Mouse (Mus musculus) embryonic facial prominence, embryonic 14.5 days (tissue): ENCODE data around the gene Exosc8. TPM values are rescaled to one million over a fixed set of nuclear protein-coding genes. Genes with fewer than 3 reads are reported as not detected.
"Not testable (repeated sequence)": the region's sequence is repeated elsewhere in the genome, so short reads cannot be mapped to it uniquely, and the experiment has no call there.

ENCODE experiments used
- ATAC-seq: fragments of 200-750 bp; cut with Nextera tagmentation; 2 replicates; pipeline ENCODE4 v1.8.0; 2017; ENCODE audit warnings: low read depth, moderate number of reproducible peaks, moderate TSS enrichment
- DNase-seq: peaks from one replicate; pipeline ENCODE4 v3.0.0-alpha.2; 2015; ENCODE audit warnings: low spot score
- H3K27ac ChIP-seq: fragments of 300-500 bp; sonication (generic); replicated peaks from 2 replicates; pipeline ENCODE4 v1.5.1; 2014; ENCODE audit warnings: low read depth, mild to moderate bottlenecking, low read length, moderate library complexity
- H3K27me3 ChIP-seq: fragments of 300-500 bp; sonication (generic); replicated peaks from 2 replicates; pipeline ENCODE4 v1.6.1; 2014; ENCODE audit warnings: low read length; ENCODE audit not compliant: control insufficient read depth, insufficient read depth
- H3K36me3 ChIP-seq: fragments of 300-500 bp; sonication (generic); 2 replicates; pipeline ENCODE4 v1.6.1; 2014; ENCODE audit warnings: low read length, mixed read lengths; ENCODE audit not compliant: control insufficient read depth, insufficient read depth
- H3K4me1 ChIP-seq: fragments of 300-500 bp; sonication (generic); 2 replicates; pipeline ENCODE4 v1.6.1; 2014; ENCODE audit warnings: antibody characterized with exemption, low read length; ENCODE audit not compliant: control insufficient read depth, insufficient read depth
- H3K4me2 ChIP-seq: fragments of 300-500 bp; sonication (generic); 2 replicates; pipeline ENCODE4 v1.6.1; 2014; ENCODE audit warnings: low read depth, mild to moderate bottlenecking, low read length, moderate library complexity, mixed read lengths
- H3K4me3 ChIP-seq: fragments of 300-500 bp; sonication (generic); 2 replicates; pipeline ENCODE4 v1.5.1; 2014; ENCODE audit warnings: low read depth, mild to moderate bottlenecking, low read length
- H3K9ac ChIP-seq: fragments of 300-500 bp; sonication (generic); 2 replicates; pipeline ENCODE4 v1.6.1; 2014; ENCODE audit warnings: low read depth, mild to moderate bottlenecking, low read length, moderate library complexity, mixed read lengths
- H3K9me3 ChIP-seq: fragments of 300-500 bp; sonication (generic); 2 replicates; pipeline ENCODE4 v1.6.1; 2016; ENCODE audit warnings: low read length; ENCODE audit not compliant: control insufficient read depth
- WGBS: fragments of 180-500 bp; shearing (Covaris S2); extraction: QIAGEN DNeasy Blood & Tissue Kit; methylation state at CpG from one replicate; pipeline ENCODE4 v1.1.7; 2014; 5-methylcytosine and 5-hydroxymethylcytosine counted together
- polyA plus RNA-seq: library from polyadenylated mRNA; unstranded; fragments of >200 nt; fragmentation: Nextera tagmentation; extraction: Ambion mirVana; gene quantifications from 2 replicates; pipeline ENCODE4 v1.2.1, GENCODE M21; 2014

The Exosc8 gene
- polyA plus RNA-seq, 1 experiment from 2014 or later: 113 TPM

DNA sequence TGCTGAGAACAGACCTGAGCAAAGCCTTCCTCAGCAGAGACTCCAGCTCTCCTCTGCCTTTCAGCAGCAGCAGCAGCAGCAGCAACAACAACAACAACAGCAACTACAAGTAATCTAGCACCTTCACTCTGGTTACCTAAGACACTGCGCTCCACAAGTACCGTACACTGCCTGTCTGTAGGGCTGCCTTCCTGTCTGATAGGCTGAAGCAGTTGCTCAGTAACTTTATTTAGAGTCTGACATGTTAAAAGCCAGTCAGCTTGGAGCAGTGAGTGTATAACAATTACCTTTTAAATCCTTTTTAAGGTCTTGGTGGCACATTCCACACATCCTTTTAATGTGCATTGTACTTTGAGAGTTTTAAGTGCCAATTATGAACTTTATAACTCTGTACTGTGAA is 7.6 kb downstream of the Exosc8 start:
- DNase-seq (no peak), ATAC-seq (no peak)
- 96% methylated on average over 2 of the region's 2 CpGs for WGBS
- Histone ChIP-seq H3K27ac (no peak overlapping the region), H3K4me3 (no peak overlapping the region), H3K27me3 (no peaks in the 10 kb centered on the region), H3K9ac (no peak overlapping the region), H3K36me3 (peaks cover 89% of the 10 kb centered on the region), H3K4me2 (no peak overlapping the region), H3K9me3 (no peaks in the 10 kb centered on the region), H3K4me1 (no peaks in the 10 kb centered on the region)

DNA sequence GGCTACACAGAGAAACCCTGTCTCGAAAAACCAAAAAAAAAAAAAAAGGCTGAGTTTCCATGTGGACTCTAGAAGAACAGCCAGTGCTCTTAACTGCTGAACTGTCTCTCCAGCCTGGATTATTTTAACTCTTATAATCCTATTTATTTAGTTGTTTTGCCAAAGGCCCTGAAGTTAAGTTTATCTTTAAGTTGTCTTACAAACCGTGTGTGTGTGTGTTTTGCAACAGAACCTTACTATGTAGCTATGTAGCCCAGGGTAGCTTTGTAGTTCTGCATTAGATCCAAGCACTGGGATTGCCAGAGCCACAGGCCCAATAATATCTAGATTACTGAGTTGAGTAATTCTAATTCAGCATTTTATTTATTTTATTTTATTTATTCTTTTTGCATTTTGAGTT is 9.8 kb downstream of the Exosc8 start:
- Histone ChIP-seq H3K4me2 (no peak overlapping the region), H3K36me3 (peaks cover 89% of the 10 kb centered on the region), H3K4me1 (no peaks in the 10 kb centered on the region), H3K9ac (no peak overlapping the region), H3K27me3 (no peaks in the 10 kb centered on the region), H3K27ac (no peak overlapping the region), H3K4me3 (no peak overlapping the region), H3K9me3 (no peaks in the 10 kb centered on the region)
- DNase-seq (no peak), ATAC-seq (no peak)
- 81% methylated on average over 2 of the region's 2 CpGs for WGBS

DNA sequence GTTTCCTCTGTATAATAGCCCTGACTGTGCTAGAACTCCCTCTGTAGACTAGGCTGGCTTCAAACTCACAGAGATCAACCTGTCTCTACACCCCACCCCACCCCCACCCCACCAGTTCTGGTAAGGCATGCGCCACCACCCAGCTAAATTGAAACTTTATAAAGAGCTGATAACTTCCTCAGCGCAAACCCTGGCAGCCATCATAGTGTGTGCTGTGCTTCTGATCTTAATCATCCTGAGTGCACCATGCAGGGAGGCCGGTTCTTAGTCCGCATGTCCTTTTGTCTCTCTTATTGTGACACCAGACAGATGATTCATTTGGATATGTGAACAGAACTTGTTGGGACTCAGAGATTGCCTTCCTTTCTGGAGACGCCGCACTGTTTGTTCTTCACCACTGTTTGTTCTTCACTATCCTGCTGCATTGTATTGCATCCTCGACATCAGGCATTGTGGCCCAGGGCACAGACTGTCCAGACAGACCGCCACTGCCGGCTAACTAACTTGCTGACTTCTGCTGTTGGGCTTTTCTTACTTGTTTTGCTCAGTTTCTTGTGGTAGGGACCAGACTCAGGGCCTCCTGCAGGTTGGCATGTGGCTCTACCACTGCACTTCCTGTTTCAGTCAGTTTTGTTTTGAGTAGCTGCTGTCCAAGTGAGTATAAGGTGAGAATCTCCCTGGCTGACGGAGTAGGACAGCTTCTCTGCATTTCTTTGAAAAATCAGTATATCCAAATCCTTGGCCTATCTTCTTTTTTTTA is 11.3 kb downstream of the Exosc8 start:
- Histone ChIP-seq H3K9me3 (no peaks in the 10 kb centered on the region), H3K27ac (no peak overlapping the region), H3K36me3 (peaks cover 81% of the 10 kb centered on the region), H3K27me3 (no peaks in the 10 kb centered on the region), H3K4me3 (no peak overlapping the region), H3K4me1 (no peaks in the 10 kb centered on the region), H3K4me2 (no peak overlapping the region), H3K9ac (no peak overlapping the region)
- ATAC-seq (no peak), DNase-seq (no peak)
- 88% methylated on average over 10 of the region's 10 CpGs for WGBS

DNA sequence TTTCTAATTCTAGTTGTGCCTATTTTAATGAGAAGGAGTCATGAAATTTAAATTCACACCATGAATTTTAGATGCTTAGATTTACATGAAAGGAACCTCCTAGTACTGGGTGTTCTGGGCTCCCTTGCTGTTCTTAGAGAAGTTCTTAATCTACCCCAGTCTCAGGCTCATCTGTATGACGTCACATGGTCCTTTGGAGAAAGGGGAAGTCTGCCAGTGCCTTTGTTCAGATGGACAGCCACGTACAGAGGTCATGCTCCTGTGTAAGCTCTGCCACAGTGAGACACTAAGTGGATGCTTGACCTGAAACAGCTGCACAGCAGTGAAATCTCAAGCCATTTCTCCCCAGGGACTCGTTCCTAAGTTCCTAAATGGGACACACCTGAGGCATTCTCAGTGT is 16.2 kb downstream of the Exosc8 start:
- peaks cover 86% of the 10 kb centered on the region for H3K36me3 ChIP-seq

DNA sequence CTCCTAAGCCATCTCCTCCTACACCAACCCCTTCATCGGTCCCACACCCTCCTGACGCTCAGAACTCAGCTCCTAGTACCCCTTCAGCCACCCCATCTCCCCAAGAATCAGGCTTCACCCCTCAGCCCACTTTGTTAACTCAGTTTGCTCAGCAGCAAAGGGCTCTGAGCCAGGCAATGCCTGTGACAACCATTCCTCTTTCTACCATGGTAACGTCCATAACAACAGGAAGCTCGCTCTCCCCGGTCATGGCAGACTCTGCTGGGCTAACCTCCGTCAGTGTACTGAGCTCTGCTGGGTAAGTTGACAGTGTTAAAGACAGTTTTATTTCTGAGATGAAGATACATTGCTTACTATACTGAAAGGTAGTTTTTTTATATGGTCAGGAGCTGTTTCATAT is 17.8 kb downstream of the Exosc8 start:
- Histone ChIP-seq H3K9me3 (no peaks in the 10 kb centered on the region), H3K27ac (no peak overlapping the region), H3K4me2 (no peak overlapping the region), H3K9ac (no peak overlapping the region), H3K36me3 (peaks cover 80% of the 10 kb centered on the region), H3K27me3 (no peaks in the 10 kb centered on the region), H3K4me3 (no peak overlapping the region), H3K4me1 (no peaks in the 10 kb centered on the region)
- 91% methylated on average over 6 of the region's 6 CpGs for WGBS
- no peak for DNase-seq
- no peak for ATAC-seq

More for the DNA sequence above, 16.2 kb downstream of the Exosc8 start:
- Histone ChIP-seq H3K9ac (no peak overlapping the region), H3K27me3 (no peaks in the 10 kb centered on the region), H3K4me3 (no peak overlapping the region), H3K9me3 (no peaks in the 10 kb centered on the region), H3K27ac (no peak overlapping the region), H3K4me2 (no peak overlapping the region), H3K4me1 (no peaks in the 10 kb centered on the region)
- ATAC-seq (no peak), DNase-seq (no peak)
- WGBS: 69% methylated on average over 3 of the region's 3 CpGs

DNA sequence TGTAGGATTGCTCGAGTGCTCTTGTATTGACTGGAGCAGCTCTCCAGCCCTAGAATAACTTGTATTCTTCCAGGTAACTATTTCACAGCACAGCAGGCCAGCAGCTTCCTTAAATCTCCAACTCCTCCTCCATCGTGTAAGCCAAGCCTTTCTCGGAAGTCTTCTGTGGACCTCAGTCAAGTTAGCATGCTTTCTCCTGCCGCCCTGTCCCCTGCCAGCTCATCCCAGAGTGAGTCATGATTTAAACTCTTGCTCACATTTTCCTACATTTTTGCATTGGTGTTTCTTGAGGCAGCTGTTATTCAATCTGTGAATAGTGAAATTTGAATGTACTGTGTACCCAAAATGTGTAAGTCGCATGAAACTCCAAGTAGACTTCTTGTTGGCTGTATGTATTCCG is 19.7 kb downstream of the Exosc8 start:
- peaks cover 79% of the 10 kb centered on the region for H3K36me3 ChIP-seq

DNA sequence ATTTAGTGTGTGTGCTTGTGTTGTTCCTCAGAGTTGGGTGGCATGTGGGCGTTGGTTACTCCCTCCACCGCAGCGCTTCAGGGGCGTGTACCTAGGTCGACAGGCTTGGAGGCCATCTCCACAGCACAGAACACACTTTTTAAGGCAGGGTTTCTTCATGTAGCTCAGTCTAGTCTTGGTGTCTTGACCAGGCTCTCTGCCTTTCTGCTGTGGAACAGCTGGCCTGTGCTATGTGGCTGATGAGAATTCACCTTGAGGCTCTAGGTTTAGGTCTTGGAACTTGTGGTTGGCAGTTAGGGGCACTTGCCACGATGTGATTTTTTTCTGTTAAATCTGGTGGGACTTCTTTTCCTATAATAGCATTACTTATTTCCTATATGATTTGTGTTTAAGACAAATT is 20.9 kb downstream of the Exosc8 start, which contains the start of gene Gm21958:
Gene Gm21958, minus strand, starts transcription at position 101 of the 400 bp plus-strand sequence.
- H3K4me1 ChIP-seq: no peaks in the 10 kb centered on the region
- H3K27ac ChIP-seq: no peak within 1 kb of the TSS
- no peak within 1 kb of the TSS for H3K4me3 ChIP-seq
- no peak within 1 kb of the TSS for H3K4me2 ChIP-seq
- no peaks in the 10 kb centered on the region for H3K27me3 ChIP-seq
- ATAC-seq: no peak
- peaks cover 87% of the 10 kb centered on the region for H3K36me3 ChIP-seq
- H3K9me3 ChIP-seq: no peaks in the 10 kb centered on the region
- 88% methylated on average over 6 of the region's 6 CpGs for WGBS
- H3K9ac ChIP-seq: no peak within 1 kb of the TSS
- no peak for DNase-seq

More for the DNA sequence above, 19.7 kb downstream of the Exosc8 start:
- Histone ChIP-seq H3K4me1 (no peaks in the 10 kb centered on the region), H3K4me2 (no peak overlapping the region), H3K4me3 (no peak overlapping the region), H3K9me3 (no peaks in the 10 kb centered on the region), H3K27me3 (no peaks in the 10 kb centered on the region), H3K27ac (no peak overlapping the region), H3K9ac (no peak overlapping the region)
- ATAC-seq (no peak), DNase-seq (no peak)
- 95% methylated on average over 6 of the region's 6 CpGs for WGBS

DNA sequence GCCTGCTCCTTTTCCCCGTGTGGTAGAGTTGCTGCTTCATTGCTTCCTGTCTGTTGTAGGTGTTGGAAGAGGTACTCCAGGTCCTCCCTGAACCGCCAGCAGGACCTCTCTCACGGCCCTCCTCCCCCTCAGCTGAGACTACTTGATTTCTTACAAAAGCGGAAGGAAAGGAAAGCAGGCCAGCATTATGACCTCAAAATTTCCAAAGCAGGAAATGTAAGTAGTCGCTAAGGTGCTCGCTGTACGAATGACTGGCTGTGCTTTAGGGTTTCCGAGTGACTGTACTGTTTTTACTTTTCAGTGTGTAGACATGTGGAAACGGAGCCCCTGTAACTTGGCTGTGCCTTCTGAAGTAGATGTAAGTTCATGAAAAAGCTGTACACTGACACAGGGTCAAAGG is 26.2 kb downstream of the Exosc8 start:
- Histone ChIP-seq H3K9me3 (no peaks in the 10 kb centered on the region), H3K4me2 (no peak overlapping the region), H3K27ac (no peak overlapping the region), H3K9ac (no peak overlapping the region), H3K27me3 (no peaks in the 10 kb centered on the region), H3K36me3 (peaks cover 87% of the 10 kb centered on the region), H3K4me3 (no peak overlapping the region), H3K4me1 (no peaks in the 10 kb centered on the region)
- no peak for DNase-seq
- no peak for ATAC-seq
- WGBS: 88% methylated on average over 9 of the region's 9 CpGs

DNA sequence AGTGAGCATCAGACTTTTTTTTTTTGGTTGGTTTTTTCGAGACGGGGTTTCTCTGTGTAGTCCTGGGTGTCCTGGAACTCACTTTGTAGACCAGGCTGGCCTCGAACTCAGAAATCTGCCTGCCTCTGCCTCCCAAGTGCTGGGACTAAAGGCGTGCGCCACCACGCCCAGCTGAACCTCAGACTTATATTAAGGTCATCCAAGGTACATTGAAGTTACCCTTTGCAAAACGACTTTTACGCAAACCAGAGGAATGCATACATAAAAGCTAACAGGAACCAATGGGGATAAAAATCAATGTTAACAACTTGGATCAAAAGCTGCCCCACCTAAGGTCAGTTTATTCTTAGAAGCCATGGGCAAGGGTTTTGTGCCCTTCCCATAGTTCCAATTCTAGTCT is 31.1 kb downstream of the Exosc8 start:
- whole genome bisulfite sequencing: 94% methylated on average over 8 of the region's 8 CpGs
- H3K4me1 ChIP-seq, ATAC-seq, H3K9me3 ChIP-seq, H3K4me3 ChIP-seq, H3K4me2 ChIP-seq, H3K9ac ChIP-seq, H3K27ac ChIP-seq, DNase-seq, H3K27me3 ChIP-seq: not testable (repeated sequence)
- H3K36me3 ChIP-seq: peaks cover 90% of the 10 kb centered on the region
